Mouse (Mus musculus) liver (tissue): Measurements from ENCODE around the gene Myrfl.

Experiments
- DNase-seq: peaks from one replicate; pipeline ENCODE4 v3.0.0-alpha.2; 2020; ENCODE audit warnings: mixed read lengths

Gene Myrfl

DNA sequence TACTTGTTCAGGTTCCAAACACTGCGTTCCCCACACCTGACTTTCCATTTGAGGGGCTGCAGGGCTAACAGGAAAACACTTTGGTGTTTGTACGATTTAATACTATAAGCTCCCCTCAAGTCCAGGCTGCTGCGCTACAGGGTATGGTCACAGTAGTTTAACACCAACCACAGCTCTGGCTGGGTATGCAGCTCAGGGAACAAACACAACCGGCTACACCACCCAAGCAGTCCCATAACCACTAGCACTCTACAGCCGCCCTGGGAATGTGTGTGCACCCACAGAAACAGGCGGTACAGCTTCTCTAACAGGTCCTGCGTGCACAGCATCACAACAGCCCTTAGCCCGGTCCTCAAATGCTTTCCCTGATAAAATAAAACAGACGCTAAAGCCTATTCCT is 16.1 kb upstream of the Myrfl start:
- no peak for DNase-seq

GRCm38 (mm10) chr10:116908901-116909642 is 12.4 kb upstream of the Myrfl start:
- DNase-seq, result peak; percentile 90

GRCm38 (mm10) chr10:116906794-116907193 is 10.1 kb upstream of the Myrfl start:
- DNase-seq, result no peak

DNA sequence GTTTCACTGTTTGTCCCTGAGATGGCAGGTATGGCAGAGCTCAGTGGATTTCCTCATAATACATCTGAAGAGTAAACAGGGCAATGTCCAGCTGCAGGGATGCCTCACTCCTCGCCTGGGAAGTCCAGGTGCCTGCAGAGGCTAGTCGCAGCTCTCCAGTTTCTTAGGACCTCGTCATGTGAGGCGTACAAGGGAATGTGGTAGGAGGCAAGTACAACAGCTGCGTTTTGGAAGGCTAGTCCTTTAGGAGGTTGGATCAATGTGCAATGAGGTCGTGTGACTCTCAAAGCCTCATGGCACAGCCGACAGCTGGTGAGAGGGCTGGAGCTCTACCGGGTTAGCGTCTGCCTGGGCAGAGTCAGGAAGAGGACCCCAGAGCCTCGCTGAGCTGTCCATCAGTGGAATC is 7.8 kb upstream of the Myrfl start:
- no peak for DNase-seq

- DNase-seq, result no peak
Observed at GRCm38 (mm10) chr10:116895108-116895833, 1.4 kb downstream of the Myrfl start.

GRCm38 (mm10) chr10:116894540-116894939 is 2.2 kb downstream of the Myrfl start:
- no peak for DNase-seq

DNA sequence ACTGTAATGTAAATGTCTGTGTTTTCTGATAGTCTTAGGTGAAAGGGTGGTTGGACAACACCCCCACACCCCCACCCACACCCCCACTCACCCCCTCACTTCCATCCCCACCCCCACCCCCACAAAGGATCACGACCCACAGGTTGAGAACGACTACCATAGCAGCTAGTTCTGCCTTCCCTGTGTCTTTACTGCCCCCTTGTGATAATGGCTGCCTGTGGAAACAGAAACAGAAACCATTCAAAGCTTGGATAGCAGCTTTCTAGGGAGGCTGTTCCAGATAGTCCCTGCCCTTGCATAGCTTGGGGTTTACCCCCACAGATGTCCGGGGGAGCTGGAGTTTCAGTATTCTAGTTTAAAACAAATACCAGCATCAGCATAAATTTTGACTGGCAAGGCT is 3.0 kb downstream of the Myrfl start:
- DNase-seq, result no peak

DNA sequence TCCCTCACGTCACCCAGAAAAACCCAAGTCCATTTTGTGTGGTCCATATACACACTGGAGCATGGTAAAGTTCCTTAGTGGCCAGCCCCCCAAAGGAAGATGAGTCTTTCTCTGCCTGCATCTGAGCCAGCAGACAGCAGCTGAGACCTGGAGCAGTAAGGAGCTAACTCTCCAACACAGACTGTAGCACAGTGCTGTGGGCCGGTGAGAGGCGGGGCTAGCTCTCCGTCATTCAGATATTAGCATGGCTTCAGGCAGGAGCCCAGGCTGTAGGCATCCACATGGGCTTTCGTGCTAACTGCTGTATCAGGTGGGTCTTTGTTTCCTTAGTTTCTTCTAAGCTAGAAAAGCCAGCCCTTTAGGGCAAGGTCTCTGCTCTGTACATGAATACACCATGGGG is 6.1 kb downstream of the Myrfl start:
- no peak for DNase-seq

DNA sequence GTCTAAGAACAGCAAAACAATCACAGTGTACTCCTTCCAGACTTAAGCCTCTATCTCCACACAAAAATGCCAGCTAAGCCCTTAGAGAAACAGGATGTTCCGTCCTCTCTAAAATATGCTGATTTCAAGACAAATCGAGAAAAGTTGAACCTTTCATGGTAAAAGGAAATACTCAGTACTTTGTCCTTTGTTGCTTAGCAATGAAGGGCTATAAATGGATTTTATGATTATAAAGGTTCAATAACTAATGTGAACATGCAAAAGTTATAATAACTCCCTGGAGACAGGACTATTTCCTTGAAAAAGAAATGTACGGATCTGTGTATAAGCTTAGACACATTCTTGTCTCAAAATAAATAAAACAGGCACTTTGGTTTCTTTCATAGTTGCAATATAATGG is 12.2 kb downstream of the Myrfl start:
- no peak for DNase-seq

GRCm38 (mm10) chr10:116883531-116883930 is 13.2 kb downstream of the Myrfl start:
- DNase-seq, result no peak

GRCm38 (mm10) chr10:116877436-116877835 is 19.3 kb downstream of the Myrfl start:
- DNase-seq, result no peak

GRCm38 (mm10) chr10:116874490-116874889 is 22.2 kb downstream of the Myrfl start:
- DNase-seq, result no peak

- DNase-seq, result no peak
Observed at GRCm38 (mm10) chr10:116872016-116872410, 24.7 kb downstream of the Myrfl start.

DNA sequence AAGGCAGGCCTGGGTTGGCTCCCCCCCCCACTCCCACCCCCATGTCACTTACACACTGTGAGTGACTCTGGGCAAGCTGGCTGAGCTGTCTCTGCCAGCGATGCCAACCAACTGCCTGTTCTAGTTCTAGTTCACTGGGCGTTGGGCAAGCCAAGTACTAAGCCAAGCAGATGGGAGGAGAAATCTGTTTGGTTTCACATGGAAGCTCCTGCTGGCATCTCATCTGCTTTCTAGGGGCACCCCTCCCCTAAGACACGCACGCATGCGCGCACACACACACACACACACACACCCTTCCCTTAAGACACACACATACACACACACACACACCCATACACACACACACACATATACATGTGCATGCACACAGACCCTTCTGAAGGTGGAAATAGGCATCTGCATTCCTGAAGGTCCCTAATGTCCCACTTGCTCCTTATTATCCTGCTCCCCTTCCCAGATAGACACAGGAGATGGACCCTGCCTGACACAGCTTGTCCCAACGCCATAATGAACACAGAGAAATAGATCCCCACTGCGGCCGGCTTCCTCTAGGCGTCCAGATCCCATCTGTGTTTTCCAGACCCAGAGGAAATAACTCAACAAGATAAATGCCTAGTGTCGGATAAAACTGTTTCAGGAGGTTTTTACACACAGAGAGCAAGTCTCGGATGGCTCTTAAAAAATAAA is 25.2 kb downstream of the Myrfl start:
- DNase-seq, result no peak

GRCm38 (mm10) chr10:116870819-116871218 is 25.9 kb downstream of the Myrfl start:
- DNase-seq, result no peak

DNA sequence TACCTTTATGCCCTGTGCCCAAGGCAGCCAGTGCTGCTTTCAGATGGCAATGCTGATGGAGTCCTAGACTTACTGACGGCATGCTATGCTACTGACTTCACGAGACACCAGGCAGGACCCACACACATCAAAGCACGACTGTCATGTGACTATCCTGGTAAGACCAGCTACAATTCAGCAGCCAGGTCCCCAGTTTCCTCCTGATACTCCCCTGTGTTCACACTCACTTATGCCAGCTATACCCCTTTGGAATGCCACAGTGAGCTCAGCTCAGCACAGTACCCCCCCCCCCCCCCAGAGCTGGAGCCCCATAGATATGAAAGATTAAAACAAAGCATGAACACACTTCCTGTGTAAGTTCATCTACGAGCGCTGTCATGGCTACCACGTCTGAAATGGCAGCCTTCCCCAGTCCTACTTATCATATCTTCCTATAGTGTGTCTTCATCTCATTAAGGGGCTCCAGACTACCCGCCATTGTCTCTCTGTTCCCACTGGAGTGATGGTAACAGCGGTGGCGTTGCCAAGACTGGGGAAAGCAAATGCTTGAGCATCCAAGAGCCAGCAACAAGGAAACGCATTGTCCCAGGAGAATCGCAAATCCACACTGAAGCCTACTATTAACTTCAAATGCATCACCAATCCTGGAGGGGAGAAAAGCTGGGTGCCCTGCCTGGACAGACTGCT is 43.4 kb downstream of the Myrfl start:
- no peak for DNase-seq

- peak; percentile 75 for DNase-seq
Observed at GRCm38 (mm10) chr10:116848749-116849473, 47.8 kb downstream of the Myrfl start.

GRCm38 (mm10) chr10:116841551-116841950 is 55.2 kb downstream of the Myrfl start:
- DNase-seq, result no peak

DNA sequence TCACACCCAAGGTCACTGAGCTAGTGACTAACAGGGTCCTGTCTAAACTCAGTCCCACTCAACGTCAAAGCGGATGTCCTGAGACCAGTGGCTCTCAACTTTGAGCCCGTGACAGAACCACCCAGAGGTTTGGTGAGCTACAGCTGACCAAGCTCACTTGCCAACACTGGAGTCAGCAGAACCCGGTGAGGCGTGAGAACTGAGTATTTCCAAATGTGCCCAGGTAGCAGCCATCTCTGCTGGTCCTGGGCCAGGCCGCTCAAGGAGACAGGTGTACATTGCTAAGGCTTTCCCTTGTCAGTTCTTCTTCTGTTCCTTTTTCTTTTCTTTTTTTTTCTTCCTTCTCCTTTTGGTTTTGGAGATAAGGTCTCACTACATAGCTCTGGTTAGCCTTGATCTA is 66.0 kb downstream of the Myrfl start:
- DNase-seq, result no peak

GRCm38 (mm10) chr10:116828099-116828498 is 68.6 kb downstream of the Myrfl start:
- DNase-seq, result no peak

DNA sequence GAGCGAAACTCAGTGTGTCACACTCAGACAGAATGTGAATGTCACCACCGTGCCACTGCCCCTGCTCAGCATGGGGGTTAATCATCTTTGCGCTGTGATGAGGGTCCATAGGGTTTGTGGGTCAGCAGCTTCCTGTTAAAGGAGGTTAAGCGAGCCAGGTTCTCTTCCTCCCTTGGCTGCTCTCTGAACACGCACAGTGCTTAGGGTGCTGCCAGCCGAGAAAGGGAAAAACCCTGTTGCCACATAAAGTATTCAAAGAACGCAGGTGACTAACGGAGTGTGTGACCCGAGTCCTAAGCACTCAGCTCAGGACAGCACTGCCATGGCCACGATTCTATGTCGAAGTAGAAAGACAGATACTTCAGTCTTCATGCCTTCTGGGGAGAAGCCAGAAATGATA is 69.4 kb downstream of the Myrfl start:
- DNase-seq, result no peak

- DNase-seq, result no peak
Observed at GRCm38 (mm10) chr10:116815311-116816060, 81.2 kb downstream of the Myrfl start.
